Mouse (Mus musculus): ENCODE results near the gene Rin1. TPM values are rescaled to one million over a fixed set of nuclear protein-coding genes. Genes with fewer than 3 reads are reported as not detected.
A peak's percentile ranks its signal among the peaks of the same experiment; 100 is the strongest.
"Not testable (repeated sequence)": the region's sequence is repeated elsewhere in the genome, so short reads cannot be mapped to it uniquely, and the experiment has no call there.

The Rin1 gene
- 27.1 and 27.5 TPM in 2 replicates for polyA plus RNA-seq (2012; rRNA removed)

GRCm38 (mm10) chr19:5050047-5050905 lies at the start of gene Rin1:
Gene Rin1 (plus strand): TSS chr19:5050481.
- H3K4me3 ChIP-seq (ENCODE audit: control insufficient read depth, low read depth, low read length): peak within 1 kb of the TSS; percentile 57
- H3K27ac ChIP-seq (ENCODE audit: control insufficient read depth, insufficient read depth, low read depth, low read length): no peak within 1 kb of the TSS
- TF ChIP-seq POLR2A (IDR thresholded peaks at IDR 0.05; ENCODE audit: control insufficient read depth, low read depth, low read length) (peak; percentile 51; the same call in 1 of the 2 replicates), CTCF (IDR thresholded peaks at IDR 0.05; ENCODE audit: control insufficient read depth, insufficient read depth, insufficient replicate concordance, low read depth, low read length) (peak; percentile 7; the same call in 1 of the 2 replicates)
- H3K36me3 ChIP-seq (ENCODE audit: control insufficient read depth, insufficient read depth, low read length): no peaks in the 10 kb centered on the region; the same call in 1 of the 2 replicates
- H3K4me1 ChIP-seq (ENCODE audit: control insufficient read depth, insufficient read depth, low read length): peaks cover 6% of the 10 kb centered on the region
- no peaks in the 10 kb centered on the region for H3K27me3 ChIP-seq (ENCODE audit: control insufficient read depth, insufficient read depth, low read length)

DNA sequence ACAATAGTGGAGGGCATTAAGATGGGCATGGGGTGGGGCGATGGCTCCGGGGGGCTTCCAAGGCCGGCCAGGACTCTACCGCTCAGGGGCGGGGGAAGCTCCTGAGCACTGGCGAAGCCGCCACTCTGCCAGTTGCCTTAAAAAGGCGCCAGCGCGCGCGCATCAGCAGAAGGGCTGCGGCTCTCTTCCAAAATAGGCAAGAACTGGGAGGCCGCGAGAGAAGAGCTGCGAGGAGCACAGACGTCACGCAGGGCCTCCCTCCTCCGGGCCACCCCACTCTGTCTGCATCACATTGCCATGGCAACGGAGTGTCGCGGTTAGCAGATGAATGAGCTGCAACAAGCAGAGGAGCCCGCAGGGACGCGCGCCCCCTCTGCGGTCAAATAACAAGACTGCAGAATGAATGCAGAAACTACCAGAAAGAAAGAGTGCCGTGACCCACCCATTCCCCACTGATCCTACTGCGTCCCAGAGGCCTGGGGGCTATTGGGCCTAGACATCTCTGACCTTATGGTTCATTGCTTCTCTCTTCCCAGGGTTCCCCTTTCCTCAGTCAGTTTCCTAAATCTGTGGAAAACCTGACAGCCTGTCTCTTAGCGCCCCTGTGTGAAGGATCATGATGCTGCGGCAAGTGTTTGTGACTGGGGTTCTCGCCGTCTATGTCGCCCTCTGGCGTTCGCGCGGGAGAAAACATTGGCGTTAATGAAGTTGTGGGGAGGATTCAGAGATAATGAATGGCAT lies 48.4 kb upstream of the Rin1 start:
- Histone ChIP-seq H3K36me3 (ENCODE audit: control insufficient read depth, insufficient read depth, low read length) (no peaks in the 10 kb centered on the region), H3K4me1 (ENCODE audit: control insufficient read depth, insufficient read depth, low read length) (peaks cover 9% of the 10 kb centered on the region), H3K27me3 (ENCODE audit: control insufficient read depth, insufficient read depth, low read length) (no peaks in the 10 kb centered on the region), H3K4me3 (ENCODE audit: control insufficient read depth, low read depth, low read length) (peak overlapping the region; percentile 80), H3K27ac (ENCODE audit: control insufficient read depth, insufficient read depth, low read depth, low read length) (no peak overlapping the region)
- TF ChIP-seq POLR2A (IDR thresholded peaks at IDR 0.05; ENCODE audit: control insufficient read depth, low read depth, low read length) (peak; percentile 30; the same call in 1 of the 2 replicates), CTCF (IDR thresholded peaks at IDR 0.05; ENCODE audit: control insufficient read depth, insufficient read depth, insufficient replicate concordance, low read depth, low read length) (peak; percentile 81; the same call in 1 of the 2 replicates)

- H3K36me3 ChIP-seq (ENCODE audit: control insufficient read depth, insufficient read depth, low read length); H3K27ac ChIP-seq (ENCODE audit: control insufficient read depth, insufficient read depth, low read depth, low read length); H3K4me3 ChIP-seq (ENCODE audit: control insufficient read depth, low read depth, low read length); H3K4me1 ChIP-seq (ENCODE audit: control insufficient read depth, insufficient read depth, low read length); H3K27me3 ChIP-seq (ENCODE audit: control insufficient read depth, insufficient read depth, low read length): not testable (repeated sequence)
Measured at GRCm38 (mm10) chr19:5003644-5004043, 46.6 kb upstream of the Rin1 start.

GRCm38 (mm10) chr19:5004925-5005324 lies 45.4 kb upstream of the Rin1 start:
- Histone ChIP-seq H3K27me3 (ENCODE audit: control insufficient read depth, insufficient read depth, low read length) (no peaks in the 10 kb centered on the region), H3K4me1 (ENCODE audit: control insufficient read depth, insufficient read depth, low read length) (peaks cover 9% of the 10 kb centered on the region), H3K27ac (ENCODE audit: control insufficient read depth, insufficient read depth, low read depth, low read length) (no peak overlapping the region), H3K36me3 (ENCODE audit: control insufficient read depth, insufficient read depth, low read length) (no peaks in the 10 kb centered on the region), H3K4me3 (ENCODE audit: control insufficient read depth, low read depth, low read length) (no peak overlapping the region)
- TF ChIP-seq POLR2A (IDR thresholded peaks at IDR 0.05; ENCODE audit: control insufficient read depth, low read depth, low read length) (no peak), CTCF (IDR thresholded peaks at IDR 0.05; ENCODE audit: control insufficient read depth, insufficient read depth, insufficient replicate concordance, low read depth, low read length) (no peak)

DNA sequence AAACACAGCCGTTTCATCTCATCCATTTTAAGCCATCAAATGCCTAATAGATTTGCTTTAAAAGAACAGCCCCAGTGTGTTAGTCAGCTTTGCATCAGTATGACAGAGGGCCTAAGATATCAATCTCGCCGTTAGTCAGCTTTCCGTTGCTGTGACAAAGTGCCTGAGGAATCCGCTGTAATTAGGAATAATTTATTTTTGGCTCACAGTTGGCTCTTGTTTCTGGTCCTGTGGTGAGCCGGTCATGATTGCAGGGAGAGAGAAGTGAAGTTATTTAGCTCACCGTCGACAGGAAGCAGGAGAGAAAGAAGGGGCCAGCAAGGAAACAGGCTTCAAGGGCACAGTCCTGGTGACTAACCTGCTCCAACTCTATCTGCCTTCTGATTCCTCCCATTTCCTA lies 37.1 kb upstream of the Rin1 start:
- Histone ChIP-seq H3K27ac (ENCODE audit: control insufficient read depth, insufficient read depth, low read depth, low read length) (no peak overlapping the region), H3K4me3 (ENCODE audit: control insufficient read depth, low read depth, low read length) (no peak overlapping the region), H3K36me3 (ENCODE audit: control insufficient read depth, insufficient read depth, low read length) (no peaks in the 10 kb centered on the region), H3K4me1 (ENCODE audit: control insufficient read depth, insufficient read depth, low read length) (peaks cover 10% of the 10 kb centered on the region), H3K27me3 (ENCODE audit: control insufficient read depth, insufficient read depth, low read length) (no peaks in the 10 kb centered on the region)
- TF ChIP-seq POLR2A (IDR thresholded peaks at IDR 0.05; ENCODE audit: control insufficient read depth, low read depth, low read length) (no peak), CTCF (IDR thresholded peaks at IDR 0.05; ENCODE audit: control insufficient read depth, insufficient read depth, insufficient replicate concordance, low read depth, low read length) (no peak)

- Histone ChIP-seq H3K4me3 (ENCODE audit: control insufficient read depth, low read depth, low read length) (no peak overlapping the region), H3K36me3 (ENCODE audit: control insufficient read depth, insufficient read depth, low read length) (no peaks in the 10 kb centered on the region), H3K4me1 (ENCODE audit: control insufficient read depth, insufficient read depth, low read length) (peaks cover 10% of the 10 kb centered on the region), H3K27ac (ENCODE audit: control insufficient read depth, insufficient read depth, low read depth, low read length) (no peak overlapping the region), H3K27me3 (ENCODE audit: control insufficient read depth, insufficient read depth, low read length) (no peaks in the 10 kb centered on the region)
- TF ChIP-seq POLR2A (IDR thresholded peaks at IDR 0.05; ENCODE audit: control insufficient read depth, low read depth, low read length): no peak
- no peak for TF ChIP-seq CTCF (IDR thresholded peaks at IDR 0.05; ENCODE audit: control insufficient read depth, insufficient read depth, insufficient replicate concordance, low read depth, low read length)
Measured at GRCm38 (mm10) chr19:5014961-5015398, 35.3 kb upstream of the Rin1 start.

GRCm38 (mm10) chr19:5016221-5016742 lies 34.0 kb upstream of the Rin1 start:
- Histone ChIP-seq H3K27me3 (ENCODE audit: control insufficient read depth, insufficient read depth, low read length) (no peaks in the 10 kb centered on the region), H3K27ac (ENCODE audit: control insufficient read depth, insufficient read depth, low read depth, low read length) (no peak overlapping the region), H3K4me1 (ENCODE audit: control insufficient read depth, insufficient read depth, low read length) (peaks cover 10% of the 10 kb centered on the region), H3K4me3 (ENCODE audit: control insufficient read depth, low read depth, low read length) (no peak overlapping the region), H3K36me3 (ENCODE audit: control insufficient read depth, insufficient read depth, low read length) (no peaks in the 10 kb centered on the region)
- TF ChIP-seq POLR2A (IDR thresholded peaks at IDR 0.05; ENCODE audit: control insufficient read depth, low read depth, low read length): no peak
- no peak for TF ChIP-seq CTCF (IDR thresholded peaks at IDR 0.05; ENCODE audit: control insufficient read depth, insufficient read depth, insufficient replicate concordance, low read depth, low read length)
